Mouse (Mus musculus): ENCODE data around the gene Naa60. TPM values are rescaled to one million over a fixed set of nuclear protein-coding genes. Genes with fewer than 3 reads are reported as not detected.

Gene Naa60
- total and polyA plus RNA-seq, 2 experiments from 2014 or later: 76.7 to 91.6 TPM

- no peak overlapping the region for H3K9ac ChIP-seq (replicated peaks; ENCODE audit: low read length)
- H3K9me3 ChIP-seq (ENCODE audit: low read length): no peaks in the 10 kb centered on the region
- H3K4me1 ChIP-seq (ENCODE audit: insufficient read depth, low read length): peaks cover 5% of the 10 kb centered on the region
- DNase-seq (ENCODE audit: low spot score) (no peak), ATAC-seq (no peak)
- no peak overlapping the region for H3K27ac ChIP-seq
- no peak for TF ChIP-seq CTCF (IDR thresholded peaks at IDR 0.05; ENCODE audit: low read depth)
- H3K36me3 ChIP-seq (ENCODE audit: insufficient read depth, low read length): peaks cover 21% of the 10 kb centered on the region
- no peak overlapping the region for H3K4me3 ChIP-seq (ENCODE audit: low read length)
- WGBS: 76% methylated on average over 2 of the region's 2 CpGs
- no peaks in the 10 kb centered on the region for H3K27me3 ChIP-seq (ENCODE audit: insufficient read depth, low read length)
- no peak overlapping the region for H3K4me2 ChIP-seq (ENCODE audit: low read depth, low read length)
Observed at GRCm38 (mm10) chr16:3907471-3907870, 35.3 kb downstream of the Naa60 start.

GRCm38 (mm10) chr16:3908537-3909111 is 36.4 kb downstream of the Naa60 start, which contains the start of the genes 1700037C18Rik and Cluap1:
TSS of gene 1700037C18Rik (minus strand) at chr16:3908689.
TSS of gene Cluap1 (plus strand) at chr16:3908801.
- peak; percentile 97 for DNase-seq (ENCODE audit: low spot score)
- peak within 1 kb of the TSS; percentile 66 for H3K4me3 ChIP-seq (ENCODE audit: low read length)
- peak; percentile 97 for ATAC-seq
- TF ChIP-seq CTCF (IDR thresholded peaks at IDR 0.05; ENCODE audit: low read depth): peak; percentile 89
- under 1% methylated on average over 33 of the region's 33 CpGs for WGBS
- H3K27me3 ChIP-seq (ENCODE audit: insufficient read depth, low read length): no peaks in the 10 kb centered on the region
- peak within 1 kb of the TSS; percentile 74 for H3K4me2 ChIP-seq (ENCODE audit: low read depth, low read length)
- peak within 1 kb of the TSS; percentile 67 for H3K9ac ChIP-seq (replicated peaks; ENCODE audit: low read length)
- H3K27ac ChIP-seq: peak within 1 kb of the TSS; percentile 82
- peaks cover 5% of the 10 kb centered on the region for H3K4me1 ChIP-seq (ENCODE audit: insufficient read depth, low read length)
- no peaks in the 10 kb centered on the region for H3K9me3 ChIP-seq (ENCODE audit: low read length)
- peaks cover 25% of the 10 kb centered on the region for H3K36me3 ChIP-seq (ENCODE audit: insufficient read depth, low read length)

GRCm38 (mm10) chr16:3909118-3909517 is 36.9 kb downstream of the Naa60 start:
- peak overlapping the region; percentile 67 for H3K9ac ChIP-seq (replicated peaks; ENCODE audit: low read length)
- peaks cover 5% of the 10 kb centered on the region for H3K4me1 ChIP-seq (ENCODE audit: insufficient read depth, low read length)
- DNase-seq (ENCODE audit: low spot score): no peak
- H3K27me3 ChIP-seq (ENCODE audit: insufficient read depth, low read length): no peaks in the 10 kb centered on the region
- H3K36me3 ChIP-seq (ENCODE audit: insufficient read depth, low read length): peaks cover 24% of the 10 kb centered on the region
- H3K27ac ChIP-seq: peak overlapping the region; percentile 82
- ATAC-seq: peak; percentile 38
- no peak for TF ChIP-seq CTCF (IDR thresholded peaks at IDR 0.05; ENCODE audit: low read depth)
- H3K4me2 ChIP-seq (ENCODE audit: low read depth, low read length): peak overlapping the region; percentile 74
- WGBS: 5% methylated on average over 20 of the region's 20 CpGs
- H3K9me3 ChIP-seq (ENCODE audit: low read length): no peaks in the 10 kb centered on the region
- H3K4me3 ChIP-seq (ENCODE audit: low read length): peak overlapping the region; percentile 66

GRCm38 (mm10) chr16:3920756-3921155 is 48.6 kb downstream of the Naa60 start:
- Histone ChIP-seq H3K4me1 (ENCODE audit: insufficient read depth, low read length) (no peaks in the 10 kb centered on the region), H3K36me3 (ENCODE audit: insufficient read depth, low read length) (peaks cover 34% of the 10 kb centered on the region), H3K9ac (replicated peaks; ENCODE audit: low read length) (no peak overlapping the region), H3K9me3 (ENCODE audit: low read length) (no peaks in the 10 kb centered on the region), H3K4me3 (ENCODE audit: low read length) (no peak overlapping the region), H3K27ac (no peak overlapping the region), H3K4me2 (ENCODE audit: low read depth, low read length) (no peak overlapping the region), H3K27me3 (ENCODE audit: insufficient read depth, low read length) (no peaks in the 10 kb centered on the region)
- DNase-seq (ENCODE audit: low spot score): no peak
- ATAC-seq: no peak
- no peak for TF ChIP-seq CTCF (IDR thresholded peaks at IDR 0.05; ENCODE audit: low read depth)
- 91% methylated on average over 2 of the region's 2 CpGs for WGBS

- 94% methylated on average over 3 of the region's 3 CpGs for WGBS
- H3K27me3 ChIP-seq (ENCODE audit: insufficient read depth, low read length): no peaks in the 10 kb centered on the region
- no peak for ATAC-seq
Observed at GRCm38 (mm10) chr16:3923515-3923914, 51.3 kb downstream of the Naa60 start.

DNA sequence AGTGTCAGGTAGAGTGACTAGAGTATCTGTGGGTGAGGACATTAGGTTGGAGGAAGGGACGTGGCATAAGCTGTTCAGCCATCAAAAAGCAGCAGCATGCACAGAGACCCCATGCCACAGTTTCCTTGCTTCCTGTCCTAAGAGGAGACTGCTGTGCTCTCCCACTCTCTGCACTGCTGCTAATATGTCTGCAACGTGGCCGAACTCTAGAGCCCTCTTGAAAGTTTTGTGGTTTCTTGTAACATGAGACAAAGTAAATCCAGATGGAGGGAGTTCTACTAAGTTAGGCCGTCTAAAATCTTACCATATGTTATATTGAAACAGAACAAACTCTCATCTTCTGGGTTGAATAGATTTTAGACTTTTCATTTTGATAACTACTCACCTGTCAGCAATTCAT is 51.8 kb downstream of the Naa60 start:
- Histone ChIP-seq H3K27ac (no peak overlapping the region), H3K4me1 (ENCODE audit: insufficient read depth, low read length) (no peaks in the 10 kb centered on the region), H3K4me3 (ENCODE audit: low read length) (no peak overlapping the region), H3K4me2 (ENCODE audit: low read depth, low read length) (no peak overlapping the region), H3K27me3 (ENCODE audit: insufficient read depth, low read length) (no peaks in the 10 kb centered on the region), H3K36me3 (ENCODE audit: insufficient read depth, low read length) (peaks cover 30% of the 10 kb centered on the region), H3K9me3 (ENCODE audit: low read length) (no peaks in the 10 kb centered on the region), H3K9ac (replicated peaks; ENCODE audit: low read length) (no peak overlapping the region)
- ATAC-seq (no peak), DNase-seq (ENCODE audit: low spot score) (no peak)
- 90% methylated on average over 4 of the region's 4 CpGs for WGBS
- TF ChIP-seq CTCF (IDR thresholded peaks at IDR 0.05; ENCODE audit: low read depth): no peak

More at GRCm38 (mm10) chr16:3923515-3923914, 51.3 kb downstream of the Naa60 start:
- H3K27ac ChIP-seq: no peak overlapping the region
- H3K9me3 ChIP-seq (ENCODE audit: low read length): no peaks in the 10 kb centered on the region
- no peak for DNase-seq (ENCODE audit: low spot score)
- TF ChIP-seq CTCF (IDR thresholded peaks at IDR 0.05; ENCODE audit: low read depth): no peak
- no peak overlapping the region for H3K4me2 ChIP-seq (ENCODE audit: low read depth, low read length)
- peaks cover 30% of the 10 kb centered on the region for H3K36me3 ChIP-seq (ENCODE audit: insufficient read depth, low read length)
- H3K4me3 ChIP-seq (ENCODE audit: low read length): no peak overlapping the region
- H3K9ac ChIP-seq (replicated peaks; ENCODE audit: low read length): no peak overlapping the region
- H3K4me1 ChIP-seq (ENCODE audit: insufficient read depth, low read length): no peaks in the 10 kb centered on the region

GRCm38 (mm10) chr16:3928582-3928981 is 56.4 kb downstream of the Naa60 start:
- H3K4me1 ChIP-seq (ENCODE audit: insufficient read depth, low read length): no peaks in the 10 kb centered on the region
- ATAC-seq (no peak), DNase-seq (ENCODE audit: low spot score) (no peak)
- no peak overlapping the region for H3K9ac ChIP-seq (replicated peaks; ENCODE audit: low read length)
- no peak overlapping the region for H3K4me2 ChIP-seq (ENCODE audit: low read depth, low read length)
- no peaks in the 10 kb centered on the region for H3K9me3 ChIP-seq (ENCODE audit: low read length)
- no peak for TF ChIP-seq CTCF (IDR thresholded peaks at IDR 0.05; ENCODE audit: low read depth)
- peaks cover 22% of the 10 kb centered on the region for H3K36me3 ChIP-seq (ENCODE audit: insufficient read depth, low read length)
- H3K27ac ChIP-seq: no peak overlapping the region
- no peak overlapping the region for H3K4me3 ChIP-seq (ENCODE audit: low read length)
- no peaks in the 10 kb centered on the region for H3K27me3 ChIP-seq (ENCODE audit: insufficient read depth, low read length)
- 75% methylated on average over 1 of the region's 1 CpGs for WGBS
